Mouse (Mus musculus): ENCODE results near the gene Xxylt1. TPM values are rescaled to one million over a fixed set of nuclear protein-coding genes. Genes with fewer than 3 reads are reported as not detected.
A peak's percentile ranks its signal among the peaks of the same experiment; 100 is the strongest.

Gene Xxylt1
- polyA plus RNA-seq, 1 experiment from 2014 or later = 10.8 TPM

GRCm38 (mm10) chr16:30936471-30936870 is 144.8 kb downstream of the Xxylt1 start:
- ATAC-seq (ENCODE audit: low FRiP score) = no peak
- no peak overlapping the region for H3K9ac ChIP-seq
- H3K4me3 ChIP-seq = no peak overlapping the region
- peaks cover 26% of the 10 kb centered on the region for H3K4me1 ChIP-seq (replicated peaks)
- 36% methylated on average over 6 of the region's 6 CpGs for WGBS
- no peaks in the 10 kb centered on the region for H3K9me3 ChIP-seq
- H3K4me2 ChIP-seq = no peak overlapping the region
- H3K27ac ChIP-seq = no peak overlapping the region
- 0 out of 2 replicates have a peak, but pooled peaks cover 2% of the 10 kb centered on the region for H3K27me3 ChIP-seq
- H3K36me3 ChIP-seq = no peaks in the 10 kb centered on the region

DNA sequence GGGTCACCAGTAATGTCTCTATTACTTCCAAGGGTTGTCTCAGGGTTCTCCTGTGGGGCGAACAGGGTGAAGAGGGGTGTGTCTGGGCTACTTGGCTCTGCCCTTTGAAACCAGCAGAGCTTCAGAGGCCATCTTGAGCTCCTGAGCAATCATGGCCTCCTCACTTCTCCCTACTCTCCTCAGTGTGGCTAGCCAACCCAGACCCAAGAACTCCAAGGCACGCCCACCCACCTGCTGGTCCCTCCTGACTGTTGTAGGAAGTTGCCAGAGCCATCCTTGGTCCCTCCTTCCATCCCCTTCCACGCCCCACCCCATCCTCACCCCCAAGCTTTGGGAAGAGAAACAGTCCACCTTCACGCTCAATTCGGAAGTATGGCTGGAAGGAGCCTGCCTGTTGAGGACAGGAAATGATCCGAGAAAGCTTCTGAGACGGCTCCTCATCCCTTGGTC is 145.2 kb downstream of the Xxylt1 start:
- H3K27ac ChIP-seq = no peak overlapping the region
- 0 out of 2 replicates have a peak, but pooled peaks cover 2% of the 10 kb centered on the region for H3K27me3 ChIP-seq
- ATAC-seq (ENCODE audit: low FRiP score) = 0 out of 2 replicates have a peak, but pooled peaks have one; percentile 24
- 82% methylated on average over 7 of the region's 7 CpGs for WGBS
- no peak overlapping the region for H3K9ac ChIP-seq
- peaks cover 26% of the 10 kb centered on the region for H3K4me1 ChIP-seq (replicated peaks)
- no peaks in the 10 kb centered on the region for H3K36me3 ChIP-seq
- no peak overlapping the region for H3K4me3 ChIP-seq
- H3K4me2 ChIP-seq = no peak overlapping the region
- H3K9me3 ChIP-seq = no peaks in the 10 kb centered on the region

- no peak for ATAC-seq (ENCODE audit: low FRiP score)
- Histone ChIP-seq H3K4me1 (replicated peaks) (peaks cover 26% of the 10 kb centered on the region), H3K27me3 (0 out of 2 replicates have a peak, but pooled peaks cover 2% of the 10 kb centered on the region), H3K9me3 (0 out of 2 replicates have a peak, but pooled peaks cover 3% of the 10 kb centered on the region), H3K36me3 (no peaks in the 10 kb centered on the region), H3K4me3 (no peak overlapping the region), H3K4me2 (no peak overlapping the region), H3K9ac (no peak overlapping the region), H3K27ac (no peak overlapping the region; the same call in 1 of the 2 replicates)
- 65% methylated on average over 15 of the region's 15 CpGs for WGBS
Measured at GRCm38 (mm10) chr16:30934967-30935690, 146.1 kb downstream of the Xxylt1 start.

- H3K9ac ChIP-seq = no peak overlapping the region
- 0 out of 2 replicates have a peak, but pooled peaks cover 3% of the 10 kb centered on the region for H3K9me3 ChIP-seq
- WGBS = 61% methylated on average over 11 of the region's 11 CpGs
- H3K27ac ChIP-seq = no peak overlapping the region
- no peak for ATAC-seq (ENCODE audit: low FRiP score)
- H3K4me1 ChIP-seq (replicated peaks) = peaks cover 19% of the 10 kb centered on the region
- no peak overlapping the region for H3K4me3 ChIP-seq
- H3K27me3 ChIP-seq = 0 out of 2 replicates have a peak, but pooled peaks cover 2% of the 10 kb centered on the region
- H3K36me3 ChIP-seq = no peaks in the 10 kb centered on the region
- no peak overlapping the region for H3K4me2 ChIP-seq
Measured at GRCm38 (mm10) chr16:30934205-30934780, 146.9 kb downstream of the Xxylt1 start.

DNA sequence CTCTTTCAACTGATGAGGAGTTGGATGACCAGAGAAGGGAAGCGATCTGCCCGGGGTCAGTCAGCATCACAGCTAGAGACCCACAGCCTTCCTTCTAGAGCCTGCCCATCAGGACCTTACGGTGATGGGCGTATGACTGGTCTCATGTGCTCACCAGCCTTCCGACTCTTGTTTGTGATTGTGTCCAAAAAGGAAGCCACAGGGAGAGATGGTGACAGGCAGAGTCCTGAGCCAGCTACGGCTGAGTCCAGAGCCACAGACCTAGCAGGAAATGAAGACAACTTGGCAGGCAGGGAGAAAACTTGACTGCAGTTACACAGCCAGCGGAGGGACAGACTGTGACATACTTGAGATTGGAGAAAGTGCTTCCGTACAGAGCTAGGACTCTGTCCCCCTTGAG is 147.9 kb downstream of the Xxylt1 start:
- WGBS = 97% methylated on average over 8 of the region's 8 CpGs
- peaks cover 17% of the 10 kb centered on the region for H3K4me1 ChIP-seq (replicated peaks)

GRCm38 (mm10) chr16:30932791-30933190 is 148.4 kb downstream of the Xxylt1 start:
- H3K4me1 ChIP-seq (replicated peaks) = peaks cover 17% of the 10 kb centered on the region
- no peaks in the 10 kb centered on the region for H3K36me3 ChIP-seq
- no peak overlapping the region for H3K4me2 ChIP-seq
- 75% methylated on average over 4 of the region's 4 CpGs for WGBS
- no peak overlapping the region for H3K9ac ChIP-seq
- 0 out of 2 replicates have a peak, but pooled peaks cover 3% of the 10 kb centered on the region for H3K9me3 ChIP-seq
- H3K27ac ChIP-seq = no peak overlapping the region
- no peak for ATAC-seq (ENCODE audit: low FRiP score)
- 0 out of 2 replicates have a peak, but pooled peaks cover 2% of the 10 kb centered on the region for H3K27me3 ChIP-seq
- no peak overlapping the region for H3K4me3 ChIP-seq

More for the DNA sequence above, 147.9 kb downstream of the Xxylt1 start:
- Histone ChIP-seq H3K27ac (no peak overlapping the region), H3K9ac (no peak overlapping the region), H3K36me3 (no peaks in the 10 kb centered on the region), H3K4me2 (no peak overlapping the region), H3K27me3 (0 out of 2 replicates have a peak, but pooled peaks cover 2% of the 10 kb centered on the region), H3K4me3 (no peak overlapping the region), H3K9me3 (0 out of 2 replicates have a peak, but pooled peaks cover 3% of the 10 kb centered on the region)
- ATAC-seq (ENCODE audit: low FRiP score) = no peak

GRCm38 (mm10) chr16:30932196-30932595 is 149.0 kb downstream of the Xxylt1 start:
- Histone ChIP-seq H3K27me3 (0 out of 2 replicates have a peak, but pooled peaks cover 2% of the 10 kb centered on the region), H3K4me3 (no peak overlapping the region), H3K27ac (no peak overlapping the region), H3K36me3 (no peaks in the 10 kb centered on the region), H3K9me3 (0 out of 2 replicates have a peak, but pooled peaks cover 3% of the 10 kb centered on the region), H3K4me2 (no peak overlapping the region), H3K9ac (no peak overlapping the region), H3K4me1 (replicated peaks) (peaks cover 17% of the 10 kb centered on the region)
- WGBS = 89% methylated on average over 5 of the region's 5 CpGs
- ATAC-seq (ENCODE audit: low FRiP score) = no peak

DNA sequence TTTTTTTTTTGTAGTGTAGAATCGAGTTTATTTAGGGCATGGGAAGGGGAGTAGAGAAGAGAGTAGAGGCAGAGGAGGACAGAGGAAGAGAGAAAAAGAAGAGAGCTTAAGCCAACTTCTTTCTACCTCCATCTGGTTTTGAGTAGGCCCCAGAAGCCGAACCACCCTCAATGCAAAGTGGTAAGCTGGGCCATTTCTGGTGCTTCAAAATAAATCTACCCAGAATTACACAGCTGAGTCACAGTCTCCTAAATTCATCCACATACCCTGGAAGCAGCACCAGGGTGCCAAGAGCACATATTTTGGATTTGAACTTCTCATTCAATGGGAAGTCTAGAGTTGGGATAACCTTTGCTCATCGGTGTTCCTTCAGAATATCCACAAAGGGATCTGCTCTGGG is 152.1 kb downstream of the Xxylt1 start:
- 93% methylated on average over 3 of the region's 3 CpGs for WGBS
- 0 out of 2 replicates have a peak, but pooled peaks cover 3% of the 10 kb centered on the region for H3K9me3 ChIP-seq
- H3K4me1 ChIP-seq (replicated peaks) = peaks cover under 1% of the 10 kb centered on the region
- no peak overlapping the region for H3K4me3 ChIP-seq
- no peaks in the 10 kb centered on the region for H3K27me3 ChIP-seq
- ATAC-seq (ENCODE audit: low FRiP score) = no peak
- H3K4me2 ChIP-seq = no peak overlapping the region
- no peaks in the 10 kb centered on the region for H3K36me3 ChIP-seq
- no peak overlapping the region for H3K27ac ChIP-seq
- no peak overlapping the region for H3K9ac ChIP-seq

DNA sequence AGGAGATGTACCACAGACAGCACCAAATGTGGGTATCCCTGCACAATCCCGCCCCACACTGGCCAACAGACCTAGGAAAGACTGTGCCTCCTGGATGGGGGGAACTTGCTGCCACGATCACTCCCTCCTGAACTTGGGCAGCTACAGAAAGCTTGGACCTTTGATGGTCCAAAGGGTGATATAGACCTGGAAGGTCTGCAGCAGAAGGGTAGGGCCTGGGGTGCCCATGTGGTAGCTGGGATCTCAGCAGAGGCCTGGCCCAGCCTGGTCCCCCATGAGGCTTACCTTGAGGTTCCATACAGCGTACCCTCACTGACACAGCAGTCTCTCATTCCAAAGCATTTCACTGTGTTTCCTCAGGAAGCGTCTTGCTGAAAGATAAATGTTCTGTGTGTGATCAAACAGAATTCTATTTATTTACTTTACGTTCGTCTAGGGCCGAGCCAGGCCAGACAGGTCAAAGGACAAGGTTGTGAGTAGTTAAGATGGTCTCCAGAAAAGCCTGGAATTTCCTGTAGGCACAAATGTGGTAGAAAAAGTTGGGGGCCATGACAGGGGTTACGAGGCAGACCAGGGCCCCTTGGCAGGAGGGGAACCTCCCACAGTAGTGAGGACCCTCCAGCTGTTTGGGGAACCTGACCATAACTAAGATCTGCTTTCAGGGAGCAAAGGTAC is 153.0 kb downstream of the Xxylt1 start:
- H3K4me2 ChIP-seq = no peak overlapping the region
- H3K9me3 ChIP-seq = 0 out of 2 replicates have a peak, but pooled peaks cover 3% of the 10 kb centered on the region
- 78% methylated on average over 8 of the region's 8 CpGs for whole genome bisulfite sequencing
- H3K36me3 ChIP-seq = no peaks in the 10 kb centered on the region
- H3K4me3 ChIP-seq = no peak overlapping the region
- ATAC-seq (ENCODE audit: low FRiP score) = no peak
- no peaks in the 10 kb centered on the region for H3K27me3 ChIP-seq
- H3K4me1 ChIP-seq (replicated peaks) = no peaks in the 10 kb centered on the region; the same call in 1 of the 2 replicates
- no peak overlapping the region for H3K9ac ChIP-seq
- no peak overlapping the region for H3K27ac ChIP-seq

GRCm38 (mm10) chr16:30925496-30925895 is 155.7 kb downstream of the Xxylt1 start:
- H3K36me3 ChIP-seq = no peaks in the 10 kb centered on the region
- no peaks in the 10 kb centered on the region; the same call in 1 of the 2 replicates for H3K4me1 ChIP-seq (replicated peaks)
- no peak overlapping the region for H3K4me3 ChIP-seq
- no peak for ATAC-seq (ENCODE audit: low FRiP score)
- H3K4me2 ChIP-seq = no peak overlapping the region
- no peaks in the 10 kb centered on the region for H3K27me3 ChIP-seq
- H3K9me3 ChIP-seq = 0 out of 2 replicates have a peak, but pooled peaks cover 3% of the 10 kb centered on the region
- H3K9ac ChIP-seq = no peak overlapping the region
- no peak overlapping the region for H3K27ac ChIP-seq
- WGBS = 83% methylated on average over 4 of the region's 4 CpGs

DNA sequence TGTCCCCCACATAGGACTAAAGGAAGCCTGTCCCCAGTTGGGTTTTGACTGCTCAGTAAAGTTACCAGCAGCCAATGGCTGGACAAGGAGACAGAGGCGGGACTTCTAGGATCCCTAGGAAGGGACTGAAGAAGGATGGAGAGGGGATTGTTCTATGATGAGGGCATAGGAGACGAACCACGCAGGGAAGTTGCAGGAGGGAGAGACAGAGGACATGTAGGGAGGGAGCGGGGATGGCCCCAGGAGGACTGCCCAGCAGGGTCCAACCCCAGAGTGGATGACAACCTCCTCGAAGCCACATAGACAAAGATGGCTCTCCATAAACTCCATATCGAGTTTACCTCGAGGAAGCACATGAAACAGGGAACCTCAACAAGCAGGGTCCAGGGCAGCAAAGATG is 157.3 kb downstream of the Xxylt1 start:
- Histone ChIP-seq H3K9me3 (no peaks in the 10 kb centered on the region), H3K4me2 (no peak overlapping the region), H3K36me3 (no peaks in the 10 kb centered on the region), H3K9ac (no peak overlapping the region), H3K27ac (no peak overlapping the region), H3K4me1 (replicated peaks) (no peaks in the 10 kb centered on the region; the same call in 1 of the 2 replicates), H3K27me3 (no peaks in the 10 kb centered on the region), H3K4me3 (no peak overlapping the region)
- WGBS = 71% methylated on average over 7 of the region's 7 CpGs
- ATAC-seq (ENCODE audit: low FRiP score) = no peak

GRCm38 (mm10) chr16:30922548-30922947 is 158.7 kb downstream of the Xxylt1 start:
- 49% methylated on average over 1 of the region's 1 CpGs for WGBS
- Histone ChIP-seq H3K4me1 (replicated peaks) (no peaks in the 10 kb centered on the region; the same call in 1 of the 2 replicates), H3K27ac (no peak overlapping the region), H3K9ac (no peak overlapping the region), H3K4me2 (no peak overlapping the region), H3K36me3 (no peaks in the 10 kb centered on the region), H3K4me3 (no peak overlapping the region), H3K27me3 (no peaks in the 10 kb centered on the region), H3K9me3 (no peaks in the 10 kb centered on the region)
- no peak for ATAC-seq (ENCODE audit: low FRiP score)

Data from hindbrain, embryonic 13.5 days (tissue).